Mouse (Mus musculus): ENCODE results near the gene Nmnat3.

Gene Nmnat3

DNA sequence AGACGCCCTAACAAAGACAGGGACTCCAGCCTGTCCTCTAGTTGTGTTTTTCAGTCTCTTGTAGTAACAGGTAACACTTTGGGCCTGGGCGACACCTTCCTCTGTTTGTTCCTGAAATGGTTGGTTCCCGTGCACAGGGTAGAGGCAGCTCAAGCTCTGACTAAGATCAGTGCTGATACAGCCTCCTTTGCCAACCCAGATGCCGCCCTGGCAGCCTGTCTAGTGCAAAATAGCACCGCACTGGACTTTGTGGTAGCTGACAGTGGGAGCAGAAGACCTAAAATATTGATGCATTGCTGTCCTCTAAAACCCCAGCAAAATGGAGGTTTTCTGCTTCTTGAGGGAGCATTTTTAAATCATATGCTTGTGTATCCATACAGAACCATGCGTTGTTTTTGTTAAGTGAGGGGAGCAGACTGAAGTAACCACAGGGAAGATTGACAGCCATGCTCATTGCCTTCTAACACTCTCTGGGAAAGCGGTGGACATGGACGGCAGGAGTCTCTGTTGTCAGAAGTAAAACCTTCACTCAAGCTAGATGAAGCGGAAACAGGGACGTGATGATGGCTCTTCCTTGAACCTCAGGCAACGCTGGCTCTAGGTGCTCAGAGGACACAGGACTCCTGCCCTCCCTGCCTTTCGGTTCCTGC lies 24.2 kb downstream of the Nmnat3 start:
- no peak for DNase-seq (ENCODE audit: low read depth)

DNA sequence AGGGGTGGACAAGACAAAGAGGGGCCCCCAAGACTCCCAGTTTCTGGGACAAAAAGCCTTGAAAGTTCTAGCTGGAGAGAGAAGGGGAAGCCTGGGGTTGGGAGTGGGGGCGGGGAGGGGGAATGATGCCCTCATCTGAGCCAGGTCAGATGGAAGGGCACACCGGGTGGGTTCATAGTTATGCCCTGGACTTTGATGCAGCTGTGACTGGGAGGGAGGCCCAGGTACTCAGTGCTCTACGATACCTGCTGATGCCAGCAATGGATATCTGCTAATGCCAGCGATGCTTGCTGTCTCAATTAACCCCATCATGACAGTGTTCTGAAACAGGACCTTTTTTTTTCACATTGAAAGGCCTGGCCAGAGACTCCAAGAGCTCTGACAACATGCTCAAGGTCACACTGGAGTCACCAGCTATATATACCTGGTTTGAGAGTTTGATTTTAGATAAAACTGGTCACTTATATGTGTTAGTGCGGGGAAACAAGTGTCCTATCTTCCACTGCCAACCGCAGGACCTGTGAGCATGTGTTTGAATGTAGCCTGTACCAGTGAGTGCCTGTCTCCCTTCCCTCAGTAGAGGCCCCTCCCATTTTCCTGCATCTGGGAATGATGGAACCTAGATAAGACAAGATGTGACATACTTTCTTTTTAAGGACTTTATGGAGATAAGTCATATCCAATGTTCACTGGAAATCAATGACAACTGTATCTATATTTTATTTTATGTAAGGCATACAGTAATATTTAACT lies 25.6 kb downstream of the Nmnat3 start:
- no peak for DNase-seq (ENCODE audit: low read depth)

DNA sequence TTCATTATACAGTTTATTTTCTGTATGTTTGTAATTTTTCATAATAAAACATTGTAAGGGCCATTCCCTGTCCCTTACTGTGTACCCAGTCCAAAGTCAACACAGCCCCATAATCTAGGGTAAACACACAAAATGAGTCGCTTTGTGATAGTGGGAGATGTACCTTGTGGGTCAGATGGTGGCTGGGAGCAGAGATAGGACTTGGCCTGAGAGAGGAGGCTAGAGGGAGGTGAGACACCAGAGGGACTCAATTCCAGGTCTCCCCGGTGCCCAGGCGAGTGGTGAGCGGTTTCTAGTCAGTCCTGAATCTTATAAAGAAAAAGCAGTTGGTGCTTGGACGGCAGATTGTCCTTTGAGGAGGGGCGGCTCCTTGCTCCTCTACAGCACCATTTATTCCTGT lies 26.4 kb downstream of the Nmnat3 start:
- DNase-seq (ENCODE audit: low read depth): no peak

DNA sequence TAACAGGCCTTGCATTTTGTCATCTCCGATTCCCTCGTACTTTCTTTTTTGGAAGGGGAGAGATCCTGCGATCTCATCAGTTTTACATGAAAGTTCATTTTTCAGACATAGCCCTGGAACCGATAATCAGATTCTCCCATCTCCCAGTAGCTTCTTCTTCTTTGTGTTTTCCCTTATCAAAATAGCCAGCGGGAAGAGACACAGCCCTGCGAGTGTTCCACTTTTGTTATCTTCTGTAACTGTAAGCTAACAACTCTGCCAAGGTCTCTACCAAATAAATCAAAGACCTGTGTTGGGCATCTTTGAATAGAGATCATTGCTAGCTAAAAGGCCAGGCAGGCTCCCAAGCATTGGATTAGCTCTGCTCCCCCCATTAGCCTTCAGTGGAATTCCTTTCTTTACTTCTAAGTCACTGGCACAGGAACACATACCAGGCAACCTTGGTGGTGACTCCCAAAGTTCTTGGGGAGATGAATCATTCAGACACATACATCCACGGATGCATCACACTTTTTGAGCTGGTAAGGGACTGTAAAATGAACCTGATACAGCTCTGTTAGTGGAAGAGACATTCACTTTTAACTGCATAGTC lies 26.9 kb downstream of the Nmnat3 start:
- DNase-seq (ENCODE audit: low read depth): no peak

DNA sequence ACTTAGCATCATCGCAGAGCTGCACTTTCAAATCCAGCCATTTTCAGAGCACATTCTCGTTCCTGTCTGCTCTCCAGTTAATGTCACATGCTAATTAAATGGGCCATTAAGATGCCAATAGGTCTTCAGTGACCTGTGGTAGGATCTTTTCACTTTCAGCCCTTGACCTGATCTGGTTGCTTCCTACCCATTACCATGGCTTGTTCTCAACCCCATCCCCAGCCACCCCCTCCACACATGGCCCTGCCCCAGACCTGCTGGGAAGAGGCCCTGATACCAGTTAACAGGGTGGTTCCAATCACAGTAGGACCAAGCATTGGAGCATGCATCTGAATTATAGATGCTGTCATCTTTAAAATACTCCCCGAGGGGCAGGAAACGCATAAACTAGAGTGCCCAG lies 30.7 kb downstream of the Nmnat3 start:
- no peak for DNase-seq (ENCODE audit: low read depth)

DNA sequence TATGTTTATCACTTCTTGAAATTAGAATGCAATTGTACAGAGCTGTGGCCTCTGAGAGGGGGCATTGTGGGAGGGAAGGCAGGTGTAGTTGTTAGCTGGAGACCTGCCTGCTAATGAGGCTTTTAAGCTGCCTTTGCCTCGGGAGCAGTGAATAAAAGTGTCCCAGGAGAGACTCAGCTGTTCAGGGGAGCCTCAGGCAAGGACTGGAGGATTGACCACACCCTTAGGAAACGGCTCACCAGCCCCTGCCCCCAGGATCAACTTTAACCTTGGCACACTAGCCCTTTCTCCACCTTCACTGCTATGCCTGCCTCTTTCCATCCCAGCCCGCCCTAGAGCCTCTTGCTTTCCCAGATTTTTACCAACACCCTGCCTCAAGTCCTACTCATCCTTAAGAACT lies 31.6 kb downstream of the Nmnat3 start:
- DNase-seq (ENCODE audit: low read depth): no peak

DNA sequence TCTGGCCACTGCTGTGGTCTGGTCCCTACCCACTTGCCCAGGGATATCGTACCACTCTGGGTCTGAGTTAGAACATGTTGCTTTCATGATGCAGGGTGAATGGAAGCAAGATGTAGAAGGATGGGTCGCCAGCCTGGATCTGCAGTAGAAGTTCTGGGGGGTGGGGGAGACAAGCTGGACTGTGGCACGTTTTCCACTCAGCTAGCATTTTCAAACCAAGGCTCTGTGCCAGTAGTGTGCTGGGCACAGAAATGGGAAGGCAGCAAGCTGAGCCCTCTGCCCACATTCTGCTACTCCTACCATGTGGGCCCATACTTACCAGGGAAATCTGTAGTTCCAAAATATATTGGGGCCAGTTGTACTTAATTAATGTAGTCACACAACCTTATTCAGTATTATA lies 33.5 kb downstream of the Nmnat3 start:
- DNase-seq (ENCODE audit: low read depth): no peak

DNA sequence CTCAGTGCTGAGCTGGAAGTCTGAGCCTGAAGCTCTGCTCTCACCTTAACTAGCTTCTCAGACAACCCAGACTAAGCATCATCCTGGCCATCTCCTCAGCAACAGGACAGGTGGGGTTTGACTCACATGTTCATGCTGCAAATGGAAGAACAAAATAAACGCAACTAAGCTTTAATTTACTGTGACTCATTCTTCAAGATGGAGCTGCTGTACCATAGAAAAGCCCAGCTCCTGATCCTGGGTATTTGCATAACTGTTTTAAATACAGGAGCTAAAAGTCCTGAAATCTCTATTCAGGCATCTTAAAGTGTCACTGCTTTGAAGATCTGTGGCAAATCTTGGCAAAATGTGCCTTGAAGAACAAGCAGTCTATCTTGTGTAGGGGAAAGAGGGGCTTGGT lies 38.9 kb downstream of the Nmnat3 start:
- no peak for DNase-seq (ENCODE audit: low read depth)

DNA sequence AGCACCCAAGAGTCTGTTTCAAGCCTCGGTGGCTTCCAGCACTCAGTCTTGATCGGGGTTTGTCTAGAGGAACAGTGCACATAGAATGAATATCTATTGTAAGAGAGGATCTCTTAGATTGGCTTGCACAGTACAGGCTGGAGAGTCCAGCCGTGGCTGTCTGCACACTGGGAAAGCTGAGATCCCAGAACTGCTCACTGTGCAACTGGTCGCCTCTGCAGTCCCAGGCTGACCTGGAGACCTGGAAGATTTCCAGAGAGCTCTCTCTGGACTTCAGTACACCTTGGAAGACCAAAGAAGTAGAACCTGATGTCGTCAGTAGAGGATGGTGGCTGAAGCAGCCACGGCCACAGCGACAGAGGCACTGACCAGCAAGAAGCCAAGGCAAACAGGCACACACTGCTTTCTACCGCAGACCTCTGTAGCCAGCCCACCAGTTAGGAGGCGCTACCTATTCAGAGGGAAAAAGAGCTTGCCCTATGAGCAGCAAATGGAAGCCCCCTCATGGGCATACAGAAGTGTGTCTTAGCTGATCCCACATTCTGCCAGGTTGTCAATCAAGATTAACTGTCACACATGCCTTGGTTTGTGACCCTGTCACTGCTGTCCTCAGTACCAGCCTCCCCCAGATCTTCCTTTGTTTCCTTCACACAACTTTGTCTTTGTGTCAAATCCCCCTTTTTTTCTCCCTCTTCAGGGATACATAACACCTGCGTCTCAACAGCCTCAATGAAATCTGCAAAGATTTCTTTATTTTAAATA lies 41.4 kb downstream of the Nmnat3 start:
- DNase-seq (ENCODE audit: low read depth): no peak

DNA sequence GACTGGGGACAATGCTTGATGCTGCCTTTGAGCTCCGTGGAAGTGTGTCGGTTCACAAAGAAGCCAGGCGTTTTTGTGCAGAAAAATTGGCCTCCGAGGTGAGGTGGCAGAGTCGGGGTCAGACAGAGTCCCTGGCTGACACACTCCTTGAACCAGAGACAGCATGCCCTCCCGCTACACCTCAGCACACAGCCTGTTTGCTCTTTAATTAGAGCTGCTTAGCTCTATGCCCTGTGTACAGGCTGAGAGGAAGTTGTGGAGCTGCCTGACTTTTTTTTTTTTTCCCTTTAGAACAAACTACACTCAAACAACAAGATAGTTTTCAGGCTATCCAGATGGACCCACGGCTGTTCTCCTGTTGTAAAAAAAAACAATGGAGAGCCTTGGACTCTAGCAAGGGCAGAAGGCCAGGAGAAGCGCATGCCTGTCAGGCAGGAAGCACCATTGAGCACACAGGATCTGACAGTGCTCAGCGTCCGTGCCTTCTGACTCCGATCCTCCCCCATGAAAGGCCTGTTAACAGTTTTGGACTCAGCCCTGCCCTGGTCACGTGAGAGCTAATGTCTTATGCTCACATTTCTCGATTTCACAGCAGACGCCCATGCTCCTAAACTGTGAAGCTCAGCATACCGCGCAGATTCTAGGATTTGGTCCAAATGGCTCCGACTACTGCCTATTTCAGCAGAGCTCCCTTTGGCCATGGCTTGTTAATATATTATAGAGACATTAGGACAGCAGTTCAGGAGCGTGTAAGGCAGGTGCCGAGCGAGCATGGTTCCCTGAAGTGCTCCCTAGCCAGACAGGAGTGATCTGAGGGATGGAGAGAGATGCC lies 42.3 kb downstream of the Nmnat3 start:
- no peak for DNase-seq (ENCODE audit: low read depth)

DNA sequence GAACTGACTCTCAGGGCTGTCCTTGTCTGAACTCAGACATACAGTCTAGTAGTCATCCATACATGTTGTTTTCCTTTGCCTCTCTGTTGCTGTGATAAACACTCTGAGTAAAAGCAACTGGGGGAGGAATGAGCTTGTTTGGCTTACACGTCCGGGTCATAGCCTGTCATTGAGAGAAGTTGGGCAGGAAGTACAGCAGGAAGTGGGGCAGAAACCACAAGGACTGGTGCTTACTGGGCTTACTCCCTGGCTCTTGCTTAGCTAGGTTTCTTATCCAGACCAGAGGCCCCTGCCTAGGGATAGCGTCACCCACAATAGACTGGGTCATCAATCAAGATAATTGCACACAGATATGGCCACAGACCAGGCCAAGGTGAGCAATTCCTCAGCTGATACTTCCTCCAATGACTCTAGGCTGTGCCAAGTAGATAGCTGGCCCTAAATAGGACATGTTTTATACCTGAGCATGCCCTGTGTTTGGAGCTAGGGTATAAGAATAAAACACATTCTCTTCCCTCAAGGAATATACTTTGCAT lies 46.1 kb downstream of the Nmnat3 start:
- DNase-seq (ENCODE audit: low read depth): peak; percentile 84

DNA sequence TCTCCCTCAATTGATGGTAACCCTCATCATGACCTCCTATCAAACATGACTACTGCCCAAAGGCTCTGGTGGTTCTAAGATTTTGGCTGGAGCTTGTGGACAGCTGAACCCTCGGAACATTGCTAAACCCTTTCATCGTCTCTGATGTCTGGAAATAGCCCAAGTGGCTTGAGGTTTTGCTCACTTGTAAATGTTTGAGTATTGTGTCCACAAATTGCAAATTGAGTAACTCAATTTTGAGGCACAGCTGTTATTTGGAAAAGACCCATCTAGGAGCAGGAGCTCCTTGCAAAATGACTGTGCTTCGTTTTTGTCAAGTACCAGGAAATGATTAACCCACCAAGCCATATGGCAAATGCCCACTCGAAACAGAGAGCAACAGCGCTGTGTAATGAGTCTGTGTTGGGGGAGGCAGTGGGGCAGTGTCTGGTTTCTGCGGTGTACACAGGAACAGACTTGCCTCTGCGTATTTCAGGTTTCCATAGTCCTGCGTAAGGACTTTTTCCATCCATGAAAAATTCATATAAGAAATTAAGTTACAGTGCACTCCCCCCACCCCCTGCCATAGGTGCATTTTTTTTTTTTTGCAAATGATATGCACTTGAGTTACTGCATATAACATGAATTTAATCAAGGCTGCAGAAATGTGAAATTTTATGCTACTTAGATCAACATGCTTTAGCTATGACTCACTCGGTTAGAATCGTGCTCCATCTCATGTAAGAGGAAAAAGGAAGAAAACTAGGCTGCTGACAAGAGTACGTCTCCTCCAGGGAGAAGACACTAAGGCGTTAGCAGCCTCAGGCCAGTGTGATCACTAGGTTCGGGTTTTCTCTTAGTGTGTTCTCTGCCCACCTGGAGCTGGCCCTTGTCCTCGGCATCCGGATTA lies 50.9 kb downstream of the Nmnat3 start:
- peak; percentile 19 for DNase-seq (ENCODE audit: low read depth)

DNA sequence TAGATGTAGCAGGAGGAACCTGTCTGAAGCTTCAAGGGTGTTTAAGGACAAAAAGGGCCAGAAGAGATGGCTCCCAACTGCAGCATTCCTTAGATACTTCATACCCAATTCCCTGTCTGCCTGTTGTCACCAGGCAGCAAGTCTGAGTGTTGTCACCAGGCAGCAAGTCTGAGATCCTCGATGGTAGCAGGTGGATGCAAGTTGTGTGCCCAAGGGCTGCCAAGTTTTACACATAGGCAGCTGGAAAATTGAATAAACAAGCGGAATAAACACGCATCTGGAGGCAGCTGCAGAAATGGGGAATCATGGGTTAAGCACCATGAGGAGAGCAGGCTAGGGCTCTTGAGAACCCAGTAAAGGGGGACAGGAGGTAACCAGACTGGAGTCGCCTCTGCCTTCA lies 52.7 kb downstream of the Nmnat3 start:
- no peak for DNase-seq (ENCODE audit: low read depth)

DNA sequence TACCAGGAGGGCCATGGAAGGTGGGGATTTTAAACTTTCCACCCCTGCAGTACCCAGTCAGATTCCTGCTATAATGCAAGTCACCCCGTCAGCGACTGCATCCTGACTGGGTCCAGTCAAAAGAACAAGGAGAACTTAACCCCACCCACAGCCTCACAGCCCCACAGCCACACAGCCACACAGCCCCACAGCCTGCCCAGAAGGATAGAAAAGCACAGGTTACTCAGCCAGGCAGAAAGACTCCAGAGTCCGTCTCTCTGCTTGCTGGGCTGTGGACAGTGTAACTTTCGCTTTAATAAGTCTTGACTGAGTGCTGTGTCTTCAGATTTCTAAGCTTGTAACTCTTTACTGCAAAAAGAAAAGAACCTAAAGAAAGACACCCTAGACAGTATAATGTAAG lies 53.2 kb downstream of the Nmnat3 start:
- no peak for DNase-seq (ENCODE audit: low read depth)

DNA sequence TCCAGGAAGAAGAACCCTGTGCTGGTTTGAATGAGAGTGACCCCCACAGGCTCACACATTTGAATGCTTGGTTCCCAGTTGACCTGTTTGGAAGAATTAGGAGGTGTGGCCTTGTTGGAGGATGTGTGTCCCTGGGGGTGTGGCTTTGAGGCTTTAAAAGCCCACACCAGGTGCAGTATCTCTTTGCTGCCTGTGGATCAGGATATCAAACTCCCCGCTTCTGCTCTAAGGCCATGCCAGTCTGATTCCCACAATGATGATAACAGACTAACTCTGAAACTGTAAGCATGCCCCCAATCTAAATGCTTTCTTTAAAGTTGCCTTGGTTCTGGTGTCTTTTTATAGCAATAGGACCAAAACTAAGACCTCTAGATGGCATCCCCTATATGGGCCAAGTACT lies 58.6 kb downstream of the Nmnat3 start:
- DNase-seq (ENCODE audit: low read depth): no peak

DNA sequence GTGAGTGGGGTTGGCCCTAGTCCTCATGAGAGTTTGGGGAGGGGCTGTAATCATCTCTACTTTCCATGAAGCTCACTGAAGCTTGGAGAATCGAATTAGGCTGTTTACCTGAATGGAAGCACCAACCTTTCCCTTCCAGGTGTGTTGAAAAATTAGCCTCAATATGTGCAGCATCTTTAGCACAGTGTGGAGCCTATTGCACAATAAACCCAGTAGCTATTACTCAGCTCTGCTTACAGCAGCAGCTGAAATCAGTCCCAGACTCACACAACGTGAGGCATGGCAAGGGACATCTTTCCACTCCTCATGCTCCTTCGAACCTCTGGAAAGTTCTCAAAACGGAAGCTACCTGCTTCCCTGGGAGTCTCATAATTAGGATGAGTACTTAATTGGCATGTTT lies 59.0 kb downstream of the Nmnat3 start:
- peak; percentile 15 for DNase-seq (ENCODE audit: low read depth)

DNA sequence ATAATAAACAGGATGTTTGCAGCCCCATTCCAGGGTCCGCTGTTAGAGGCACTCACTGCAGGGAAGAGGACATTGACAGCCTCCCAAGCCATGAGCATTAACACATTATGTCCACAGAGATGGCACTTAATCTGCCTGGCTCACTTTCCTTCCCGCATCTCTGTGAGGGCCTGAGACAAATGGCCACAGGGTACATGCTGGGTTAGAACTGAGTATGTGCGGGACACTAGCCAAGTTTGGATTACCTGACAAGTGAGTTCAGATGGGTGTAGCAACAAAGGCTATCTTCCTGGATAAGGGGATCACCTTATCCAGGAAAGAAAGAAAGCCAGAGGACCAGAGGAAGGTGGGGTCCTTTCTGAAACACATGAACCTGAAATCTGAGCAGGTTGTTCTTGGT lies 59.8 kb downstream of the Nmnat3 start:
- no peak for DNase-seq (ENCODE audit: low read depth)

DNA sequence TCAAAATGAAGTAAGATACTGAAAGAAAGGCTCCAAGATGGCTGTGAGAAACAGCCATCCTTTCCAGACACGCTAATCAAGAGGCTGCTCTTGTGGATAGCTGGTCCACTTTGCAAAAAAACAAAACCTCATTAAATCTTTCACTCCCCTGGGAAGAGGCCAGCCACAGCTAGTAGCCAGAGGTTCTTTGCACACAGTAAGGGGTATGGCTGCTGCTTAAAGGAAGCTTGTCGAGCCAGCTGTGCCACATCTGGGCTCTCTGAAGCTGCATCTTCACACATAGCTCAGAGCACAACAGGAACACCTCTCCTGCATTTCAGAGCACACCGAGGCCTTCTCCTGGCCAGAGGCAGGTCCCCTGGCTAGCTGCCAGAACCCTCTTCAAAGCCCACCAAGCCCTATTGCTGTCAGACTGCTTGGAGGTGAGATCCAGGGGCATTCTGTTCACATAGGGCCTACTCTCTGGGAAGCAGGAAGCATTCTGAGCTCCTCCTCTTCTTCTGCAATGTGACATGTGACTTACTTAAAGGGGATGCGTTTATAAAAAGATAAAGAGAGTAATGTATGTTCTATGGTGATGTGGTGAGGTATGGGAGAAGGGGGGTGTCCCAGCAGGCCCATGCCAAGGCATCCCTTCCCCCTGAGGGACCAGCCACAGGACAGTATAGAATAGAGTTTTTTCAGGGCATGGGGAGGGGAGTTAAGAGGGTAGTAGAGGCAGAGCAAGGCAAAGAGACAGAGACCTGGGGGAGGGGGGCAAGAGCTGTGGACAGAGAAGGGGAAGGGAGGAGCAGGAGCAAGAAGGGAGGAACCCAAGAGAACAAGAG lies 63.3 kb downstream of the Nmnat3 start:
- no peak for DNase-seq (ENCODE audit: low read depth)

DNA sequence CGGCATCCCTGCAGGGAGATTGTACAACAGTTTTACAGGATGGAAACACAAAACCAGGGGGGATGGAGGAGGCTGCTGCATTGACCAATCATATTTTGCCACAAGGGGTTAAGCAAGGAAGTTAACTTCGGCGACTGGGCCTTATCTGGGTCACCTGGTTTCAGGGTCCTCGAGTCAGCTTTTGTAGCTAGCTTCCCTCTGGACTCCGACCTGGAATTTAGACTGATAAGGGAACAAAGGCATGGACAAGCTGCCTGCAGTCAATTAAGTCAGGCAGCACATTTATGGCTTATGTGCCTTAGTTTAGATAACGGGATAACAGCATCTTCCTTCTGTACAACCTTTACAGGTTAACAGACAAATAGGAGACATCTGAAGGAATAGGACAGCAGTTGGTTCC lies 65.1 kb downstream of the Nmnat3 start:
- DNase-seq (ENCODE audit: low read depth): no peak

DNA sequence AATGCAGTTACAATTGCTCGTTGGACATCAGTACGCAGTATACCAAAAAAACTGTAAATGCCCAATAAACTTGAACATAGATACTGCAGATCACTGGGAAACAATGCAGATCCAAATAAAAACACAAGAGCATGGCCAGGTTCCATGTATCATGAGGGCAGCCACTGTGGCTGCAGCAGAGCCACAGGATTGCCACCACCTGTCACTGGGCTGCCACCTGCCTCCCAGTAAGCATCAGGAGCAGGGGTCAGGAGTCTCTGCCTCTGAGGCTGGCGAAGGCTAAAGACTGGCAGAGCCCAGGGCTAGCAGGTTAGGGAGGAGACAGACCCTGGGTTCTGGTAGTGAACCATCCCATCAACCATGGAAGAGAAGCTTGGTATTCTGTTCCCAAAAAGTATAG lies 67.7 kb downstream of the Nmnat3 start:
- no peak for DNase-seq (ENCODE audit: low read depth)
